Mouse (Mus musculus) layer of hippocampus, adult 2 months (tissue): Measurements from ENCODE around the gene Gm5134. TPM values are rescaled to one million over a fixed set of nuclear protein-coding genes. Genes with fewer than 3 reads are reported as not detected.

ENCODE experiments used
- DNase-seq, 2 experiments: peaks; one replicate each; pipeline ENCODE4 v3.0.0; 2022; ENCODE audit warnings: low spot score in 2 of 2
- H3K27ac ChIP-seq: fragments of 200-600 bp; 2 replicates; pipeline ENCODE4 v1.8.1; 2022
- H3K4me3 ChIP-seq: fragments of 200-600 bp; 2 replicates; pipeline ENCODE4 v1.8.1; 2022; ENCODE audit warnings: mild to moderate bottlenecking
- CTCF ChIP-seq: fragments of 200-600 bp; conservative IDR thresholded peaks from 2 replicates; pipeline ENCODE4 v1.8.1; 2022; ENCODE audit warnings: antibody characterized with exemption, mild to moderate bottlenecking, moderate library complexity
- total RNA-seq, 2 experiments: library from RNA; stranded (reverse); gene quantifications; 2 replicates each; pipeline ENCODE4 v1.2.3; 2021

Gene Gm5134
- total RNA-seq, 2 experiments from 2014 or later: not detected

DNA sequence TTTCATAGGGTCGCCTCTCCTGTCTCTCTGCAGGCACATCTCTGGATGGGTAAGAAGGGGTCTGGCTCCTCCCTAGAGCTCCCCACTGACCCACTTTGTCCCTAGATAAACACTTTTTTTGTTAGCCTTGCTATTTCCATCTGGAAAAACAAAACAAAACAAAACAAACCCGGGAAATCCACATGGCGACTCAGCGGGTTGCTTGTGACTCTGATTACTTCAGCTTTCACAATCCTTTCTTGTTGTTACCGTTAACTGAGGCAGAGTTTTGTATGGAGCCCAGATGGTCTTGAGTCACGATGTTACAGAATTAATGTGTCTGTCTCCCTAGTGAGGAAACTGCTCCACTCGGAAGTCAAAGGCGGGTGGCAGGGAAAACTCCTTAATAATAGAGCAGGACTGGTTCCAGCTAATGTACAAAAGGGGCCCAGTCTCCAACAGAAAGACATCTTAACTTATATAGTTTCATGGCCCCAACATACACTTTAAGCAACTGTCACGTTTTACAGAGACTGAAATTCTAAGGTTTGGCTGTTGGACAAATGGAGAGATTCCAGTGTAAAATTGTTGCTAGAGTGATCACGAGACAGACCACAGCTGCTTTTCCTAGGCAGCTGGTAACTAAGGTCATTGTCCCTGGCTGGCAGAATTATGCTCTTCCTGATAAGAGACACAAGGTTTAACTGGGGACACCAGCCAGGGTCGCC lies 10.1 kb upstream of the Gm5134 start:
- DNase-seq: peak; percentile 43 to 60
- TF ChIP-seq CTCF: no peak
- Histone ChIP-seq H3K4me3 (no peak overlapping the region), H3K27ac (0 out of 2 replicates have a peak overlapping the region, but pooled peaks have one; percentile 5)

DNA sequence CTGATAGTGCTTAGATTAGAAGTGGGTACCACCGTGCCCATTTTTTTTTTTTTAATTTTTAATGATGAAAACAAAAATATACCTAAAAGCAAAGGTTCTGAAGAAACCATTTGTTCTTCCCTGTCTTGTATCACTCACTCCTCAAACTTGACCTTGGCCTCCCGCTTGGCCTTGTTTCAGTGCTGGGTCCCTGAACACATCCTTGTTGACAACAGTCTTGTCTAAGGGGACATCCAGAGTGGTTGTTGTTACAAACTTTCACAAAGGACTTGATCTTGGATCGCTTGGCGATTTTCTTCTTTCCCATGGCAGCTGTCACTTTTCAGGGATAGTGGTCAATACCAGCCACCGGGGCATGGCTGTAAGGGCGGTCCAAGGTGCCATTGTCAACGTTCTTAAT lies 9.1 kb upstream of the Gm5134 start:
- Histone ChIP-seq H3K4me3 (no peak overlapping the region), H3K27ac (no peak overlapping the region)
- TF ChIP-seq CTCF: no peak
- DNase-seq: no peak

DNA sequence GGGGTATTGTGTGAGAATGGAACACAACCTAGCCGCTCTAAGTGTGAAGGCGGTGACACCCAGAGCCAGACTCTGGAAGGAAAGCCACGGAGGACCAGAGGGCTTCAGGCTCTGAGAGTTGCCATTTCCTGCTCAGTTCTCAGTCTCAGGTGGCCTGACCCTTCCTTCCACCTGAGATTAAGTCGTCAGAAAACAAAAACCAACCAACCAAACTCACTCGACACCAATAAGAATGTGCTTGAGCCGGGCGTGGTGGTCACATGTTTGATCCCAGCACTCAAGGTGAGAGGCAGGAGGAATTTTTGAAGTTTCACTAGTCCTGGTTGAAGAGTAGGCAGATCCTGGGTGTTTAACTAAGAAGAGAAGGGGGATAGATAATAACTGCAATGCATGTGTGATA lies 8.4 kb upstream of the Gm5134 start:
- H3K4me3 ChIP-seq: no peak overlapping the region
- TF ChIP-seq CTCF: no peak
- no peak overlapping the region for H3K27ac ChIP-seq
- DNase-seq: no peak

DNA sequence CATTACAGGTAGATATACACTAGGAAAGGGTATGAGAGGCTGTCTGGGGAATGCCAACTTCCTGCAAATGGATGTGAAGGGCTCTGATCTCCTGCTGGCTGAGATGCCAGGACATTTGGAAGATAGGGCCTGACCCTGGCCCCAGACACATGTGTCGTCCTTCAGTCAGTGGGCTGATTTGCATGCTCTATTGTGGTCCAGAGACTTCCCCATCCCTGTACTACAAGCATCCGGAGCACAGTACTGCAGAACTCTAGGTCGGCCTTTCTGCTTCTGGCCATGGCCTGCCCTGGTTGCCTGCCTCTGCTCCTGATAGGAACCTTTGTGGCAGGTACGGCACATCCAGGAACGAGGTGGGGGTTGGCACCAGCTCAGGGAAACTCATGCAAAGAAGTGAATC lies 6.2 kb upstream of the Gm5134 start:
- TF ChIP-seq CTCF: no peak
- Histone ChIP-seq H3K27ac (no peak overlapping the region), H3K4me3 (no peak overlapping the region)
- no peak for DNase-seq

DNA sequence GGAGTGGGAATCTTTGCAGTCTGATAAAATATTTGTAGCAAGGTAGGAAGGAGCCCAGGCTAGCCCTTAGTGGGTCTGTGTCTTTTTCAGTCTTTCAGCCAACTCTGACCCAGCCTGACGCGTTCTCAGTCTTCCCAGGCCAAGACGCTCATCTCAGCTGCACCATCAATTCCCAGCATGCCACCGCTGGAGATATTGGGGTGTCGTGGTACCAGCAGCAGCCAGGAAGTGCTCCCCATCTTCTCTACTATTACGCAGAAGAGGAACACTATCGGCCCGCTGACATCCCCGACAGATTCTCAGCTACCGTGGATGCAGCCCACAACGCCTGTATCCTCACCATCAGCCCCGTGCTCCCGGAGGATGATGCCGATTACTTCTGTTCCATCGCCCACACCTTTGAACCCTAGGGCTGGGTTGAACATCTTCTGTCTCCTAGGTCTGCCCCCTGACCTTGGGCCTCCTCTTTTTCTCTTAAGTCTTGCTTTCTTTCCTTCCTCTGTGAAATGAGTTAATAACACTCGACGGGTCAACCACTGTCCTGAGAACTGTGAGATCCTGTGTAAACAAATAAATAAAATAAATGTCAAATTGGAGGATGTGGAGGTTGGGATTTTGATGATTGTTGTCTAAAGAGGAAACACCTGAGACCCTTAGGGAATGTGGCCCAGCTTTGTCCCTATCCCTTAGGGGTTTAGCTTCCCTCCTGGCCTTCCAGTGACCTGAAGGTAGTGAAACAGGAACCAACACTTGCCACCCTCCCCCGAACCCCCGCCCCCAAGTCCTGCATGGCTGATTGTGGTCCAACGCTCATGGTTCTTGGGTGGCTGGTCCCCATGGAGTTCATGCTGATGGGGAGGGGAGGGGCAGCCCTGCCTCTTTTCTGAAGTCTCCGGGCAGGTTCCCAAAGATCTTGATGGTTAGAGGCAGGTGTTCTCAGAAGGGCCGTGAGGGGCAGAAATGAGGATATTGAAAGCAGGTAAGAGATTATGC lies 5.0 kb upstream of the Gm5134 start:
- TF ChIP-seq CTCF: no peak
- Histone ChIP-seq H3K27ac (no peak overlapping the region), H3K4me3 (no peak overlapping the region)
- DNase-seq: peak in 1 of 2 experiments; percentile 2

DNA sequence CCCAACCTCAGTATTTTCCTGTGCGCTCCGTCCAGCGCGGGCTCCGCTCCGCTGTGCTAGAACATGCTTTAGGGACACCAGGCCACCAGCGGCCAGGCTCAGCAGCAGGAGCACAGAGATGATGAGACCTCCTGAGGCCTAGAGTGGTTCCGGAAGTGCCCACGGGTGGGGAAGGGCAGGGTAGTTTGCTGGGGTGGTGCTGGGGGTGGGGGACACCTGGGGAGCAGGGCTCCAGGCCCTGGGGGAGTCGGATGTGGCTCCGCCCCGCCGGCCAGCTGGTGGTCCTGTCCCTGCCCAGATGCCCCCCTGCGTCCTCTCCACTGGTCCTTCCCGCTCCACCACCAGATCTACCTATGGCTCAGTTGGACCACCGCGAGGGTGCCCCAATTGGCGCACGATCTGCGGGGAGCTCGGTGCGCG lies 3.5 kb upstream of the Gm5134 start:
- no peak for TF ChIP-seq CTCF
- peak overlapping the region; percentile 52 for H3K4me3 ChIP-seq
- no peak for DNase-seq
- no peak overlapping the region; the same call in 1 of the 2 replicates for H3K27ac ChIP-seq

DNA sequence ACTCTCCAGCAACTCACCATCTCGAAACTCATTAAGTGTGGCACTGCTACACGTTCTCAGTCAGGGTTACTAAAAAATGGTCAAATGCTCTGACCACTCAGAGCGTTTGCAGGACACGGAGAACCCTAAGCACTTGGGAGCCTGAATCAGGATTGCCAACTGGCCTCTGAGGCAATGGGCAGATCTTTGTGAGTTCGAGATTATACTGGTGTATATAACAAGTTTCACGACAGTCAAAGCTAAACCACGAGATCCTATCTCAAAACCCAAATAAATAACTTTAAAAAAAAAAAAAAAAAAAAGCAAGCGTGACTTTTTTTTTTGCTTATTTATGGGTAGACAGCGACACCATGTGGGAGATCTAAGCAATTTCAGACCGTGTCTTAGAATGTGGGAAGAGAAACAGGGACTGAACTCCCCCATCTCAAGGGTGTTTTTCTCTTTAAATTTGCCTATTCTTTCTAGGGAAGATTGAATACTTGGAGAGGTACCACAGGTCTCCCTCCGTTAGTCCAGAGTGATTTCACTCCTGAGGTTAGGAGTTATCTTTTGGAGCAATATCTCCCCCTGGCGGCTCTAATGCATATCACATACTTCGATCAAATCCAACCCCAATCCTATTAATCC lies 2.8 kb upstream of the Gm5134 start:
- TF ChIP-seq CTCF: peak; percentile 84
- Histone ChIP-seq H3K27ac (no peak overlapping the region), H3K4me3 (peak overlapping the region; percentile 52)
- peak in 1 of 2 experiments; percentile 52 for DNase-seq

DNA sequence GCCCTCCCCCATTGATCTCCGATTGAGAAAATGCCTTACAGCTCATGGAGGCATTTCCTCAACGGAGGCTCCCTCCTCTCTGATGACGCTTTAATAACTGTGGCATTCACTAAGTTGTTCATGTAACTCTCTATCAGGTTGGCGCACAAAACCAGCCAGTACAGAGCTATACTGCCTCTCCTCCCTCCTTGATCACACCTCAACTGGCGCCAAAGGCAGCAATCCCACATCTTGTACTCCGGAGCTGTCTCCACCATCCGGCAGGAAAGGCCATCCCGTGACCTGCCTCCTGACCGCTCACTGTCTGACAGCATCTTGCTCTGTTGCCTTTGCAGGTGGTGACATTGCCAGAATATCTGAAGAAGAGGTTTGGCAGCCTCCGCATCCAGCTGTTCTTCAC lies 19.5 kb downstream of the Gm5134 start:
- Histone ChIP-seq H3K27ac (no peak overlapping the region), H3K4me3 (no peak overlapping the region)
- no peak for DNase-seq
- no peak for TF ChIP-seq CTCF

DNA sequence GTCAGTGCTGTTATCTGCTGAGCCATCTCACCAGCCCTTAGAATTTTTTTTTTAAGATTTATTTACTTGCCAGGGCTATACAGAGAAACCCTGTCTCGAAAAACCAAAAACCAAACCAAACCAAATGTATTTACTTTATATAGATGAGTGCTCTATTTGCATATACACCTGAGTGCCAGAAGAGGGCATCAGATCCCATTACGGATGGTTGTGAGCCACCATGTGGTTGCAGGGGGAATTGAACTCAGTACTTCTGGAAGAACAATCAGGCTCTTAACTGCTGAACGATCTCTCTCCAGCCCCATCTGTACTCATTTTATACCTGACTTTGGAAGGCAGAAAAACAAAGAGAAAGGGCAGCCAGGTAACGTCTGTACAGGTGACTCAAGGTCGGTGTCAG lies 20.9 kb downstream of the Gm5134 start:
- H3K4me3 ChIP-seq: no peak overlapping the region
- no peak overlapping the region for H3K27ac ChIP-seq
- no peak for DNase-seq
- TF ChIP-seq CTCF: peak; percentile 77

DNA sequence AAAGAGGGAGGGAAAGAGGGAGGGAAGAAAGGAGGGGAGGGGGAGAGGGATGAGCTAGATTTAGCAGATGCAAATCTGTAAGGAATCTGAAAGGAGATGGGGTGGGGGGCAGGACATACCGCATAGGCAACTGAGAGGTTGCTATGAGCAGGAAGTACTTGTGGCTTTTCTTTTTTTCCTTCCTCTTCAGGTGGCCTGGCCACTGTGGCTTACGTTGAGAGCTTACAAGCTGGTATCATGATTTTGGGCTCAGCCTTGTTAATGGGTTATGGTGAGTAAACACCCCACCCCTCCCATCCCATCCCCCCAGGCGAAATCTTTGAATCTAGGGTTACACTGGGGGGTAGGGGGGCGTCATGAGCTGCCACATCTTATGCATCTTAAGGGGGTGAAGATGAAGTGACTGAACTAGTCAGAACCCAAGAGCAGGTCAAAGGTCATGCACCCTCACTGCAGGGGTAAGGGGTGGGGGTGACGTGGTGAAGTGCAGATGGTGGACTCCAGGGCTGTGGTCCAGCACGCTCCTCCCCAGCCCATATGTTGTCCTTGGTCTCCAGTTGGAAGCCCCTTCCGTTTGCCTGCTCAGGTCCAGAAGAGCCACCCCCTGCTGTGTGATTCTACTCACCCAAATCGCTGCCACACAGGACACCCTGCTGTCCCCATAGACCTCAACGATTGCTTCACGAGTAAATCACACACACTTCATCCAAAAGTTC lies 24.0 kb downstream of the Gm5134 start:
- no peak for DNase-seq
- Histone ChIP-seq H3K27ac (no peak overlapping the region), H3K4me3 (no peak overlapping the region)
- no peak for TF ChIP-seq CTCF

DNA sequence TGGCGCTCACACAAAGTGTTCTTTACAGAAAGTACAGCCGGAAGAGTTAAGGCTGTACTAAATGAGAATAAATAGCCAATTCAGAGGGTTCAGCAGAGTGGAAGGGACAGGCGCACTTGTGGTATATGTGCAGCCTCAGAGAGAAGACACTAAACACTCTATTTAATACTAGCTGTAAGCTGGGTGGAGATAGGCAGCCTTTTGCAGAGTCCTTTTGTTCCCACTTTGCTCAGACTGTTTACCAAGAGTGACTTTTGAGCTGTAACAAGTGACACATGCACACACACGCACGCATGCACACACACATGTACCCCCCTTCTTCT lies 24.5 kb downstream of the Gm5134 start:
- DNase-seq: no peak
- Histone ChIP-seq H3K27ac (no peak overlapping the region), H3K4me3 (no peak overlapping the region)
- TF ChIP-seq CTCF: no peak

DNA sequence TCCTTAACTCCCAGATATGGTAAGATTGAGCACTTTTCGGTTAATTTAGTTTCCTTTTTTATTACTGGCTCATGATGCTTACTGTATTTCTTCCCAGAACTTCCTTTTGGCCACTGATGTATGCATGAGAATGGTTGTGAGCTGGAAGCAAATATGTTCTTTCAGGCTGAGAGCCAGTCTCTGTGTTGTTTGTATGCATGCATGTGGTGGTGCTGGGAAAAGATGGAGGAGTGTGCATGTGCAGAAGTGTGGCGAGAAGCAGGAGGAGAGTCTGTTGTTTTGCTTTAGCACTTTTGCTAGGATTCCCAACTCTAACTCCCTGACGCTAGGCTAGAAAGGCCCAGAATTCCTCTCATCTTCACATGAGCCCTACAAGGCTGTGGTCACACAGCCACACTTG lies 25.1 kb downstream of the Gm5134 start:
- Histone ChIP-seq H3K27ac (no peak overlapping the region), H3K4me3 (no peak overlapping the region)
- DNase-seq: peak in 1 of 2 experiments; percentile 61
- no peak for TF ChIP-seq CTCF

DNA sequence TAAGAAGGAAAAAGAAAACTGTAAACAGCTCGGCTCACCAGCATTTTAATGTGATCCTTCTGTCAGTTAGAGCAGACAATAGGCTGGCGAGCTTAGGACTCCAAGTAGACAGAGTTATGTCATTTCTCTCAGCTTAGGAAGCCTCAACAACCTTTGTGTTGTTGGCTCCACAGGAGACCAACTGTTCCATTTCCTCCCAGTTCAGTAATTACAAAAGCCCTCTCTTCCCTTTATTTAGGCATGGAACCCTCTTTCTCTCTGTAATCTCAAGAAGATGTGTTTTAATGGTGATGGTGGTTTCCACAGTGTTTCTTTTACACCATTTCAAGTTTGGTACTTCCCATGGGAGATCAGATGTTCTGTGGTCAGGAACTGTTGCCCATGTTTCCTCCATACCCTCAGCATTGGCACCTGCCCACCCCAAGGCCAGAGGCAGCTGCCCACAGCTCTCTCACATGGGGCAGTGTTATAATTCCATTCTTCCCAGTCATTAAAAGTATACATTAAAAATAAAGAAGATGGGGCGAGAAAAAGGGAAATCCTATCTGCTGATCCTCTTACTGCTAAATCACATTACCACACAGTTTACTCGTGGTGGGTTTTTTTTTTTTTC lies 36.2 kb downstream of the Gm5134 start:
- Histone ChIP-seq H3K27ac (no peak overlapping the region), H3K4me3 (no peak overlapping the region)
- no peak for TF ChIP-seq CTCF
- DNase-seq: no peak
